Mouse (Mus musculus): ENCODE measurements around the gene Trip10.

DNA sequence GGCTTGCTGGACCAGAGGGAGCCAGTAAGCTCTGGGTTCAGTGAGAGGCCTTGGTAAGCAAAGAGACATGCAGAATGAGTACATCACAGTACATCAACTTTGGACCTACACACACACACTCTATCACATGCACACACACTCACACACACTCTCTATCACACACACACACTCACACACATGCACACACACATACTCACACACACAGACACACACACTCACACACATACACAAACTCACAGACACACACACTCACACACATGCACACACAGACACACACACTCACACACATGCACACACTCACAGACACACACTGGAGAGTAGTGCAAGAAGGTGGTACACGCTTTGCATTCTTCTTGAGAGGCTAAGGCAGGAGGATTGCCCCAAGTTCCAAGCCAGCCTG is 17.1 kb upstream of the Trip10 start:
- TF ChIP-seq CTCF (IDR thresholded peaks at IDR 0.05; ENCODE audit: borderline replicate concordance, extremely low read depth, insufficient read depth, insufficient read length): no peak
- TF ChIP-seq POLR2A (IDR thresholded peaks at IDR 0.05; ENCODE audit: borderline replicate concordance, extremely low read depth, insufficient read depth, insufficient read length, poor library complexity, severe bottlenecking): no peak

Measured in brain, embryonic 14.5 days (tissue).